Mouse (Mus musculus) liver, embryonic 14.5 days (tissue): ENCODE measurements around the gene Spsb4.

Source experiments
- CTCF ChIP-seq: IDR thresholded peaks from 2 replicates; pipeline ENCODE4 v1.5.1; 2016; ENCODE audit warnings: antibody characterized with exemption, low read depth, control low read depth
- EP300 ChIP-seq: IDR thresholded peaks from 2 replicates; pipeline ENCODE4 v1.6.1; 2016; ENCODE audit warnings: antibody characterized with exemption, low read depth

GRCm38 (mm10) chr9:96916076-96916475 is 102.6 kb downstream of the Spsb4 start:
- TF ChIP-seq CTCF (no peak), EP300 (no peak)
